Comparison of ENCODE assay signal across 9 mouse cellular contexts in genomic region chr1:170200379-170200778, GRCm38 (mm10). TPM values are rescaled to one million over a fixed set of nuclear protein-coding genes. Genes with fewer than 3 reads are reported as not detected.
DNase-seq lines count a peak whose midpoint lies in the region; ATAC-seq and TF ChIP-seq lines count a peak whose summit lies in the region.
"Had no signal": no experiment of that assay in that cellular context is flagged by ENCODE, and none has a peak within 500 bp of the region (broad histone marks: within the 10 kb centered on the region; RNA-seq: fewer than 3 reads in every experiment).

No protein-coding gene starts in this region.

- ATAC-seq in intestine, postnatal 0 days = no peak
- ATAC-seq in intestine, embryonic 15.5 days = no peak

- H3K27me3 ChIP-seq in intestine, postnatal 0 days (replicated peaks; ENCODE audit: control insufficient read depth, insufficient read depth, low read length) = no peaks in the 10 kb centered on the region
- H3K27me3 ChIP-seq in intestine, embryonic 15.5 days (replicated peaks) = no peaks in the 10 kb centered on the region
- no peaks in the 10 kb centered on the region for H3K27me3 ChIP-seq in embryonic facial prominence, embryonic 10.5 days (replicated peaks; ENCODE audit: low read depth, poor library complexity, severe bottlenecking)
- H3K27me3 ChIP-seq: embryonic facial prominence, embryonic 12.5 days; limb, embryonic 12.5 days had no signal

- no peak overlapping the region for H3K4me2 ChIP-seq in intestine, postnatal 0 days (replicated peaks; ENCODE audit: low read depth)
- no peak overlapping the region for H3K4me2 ChIP-seq in intestine, embryonic 15.5 days (replicated peaks)
- H3K4me2 ChIP-seq: embryonic facial prominence, embryonic 12.5 days; limb, embryonic 12.5 days had no signal

- DNase-seq in 416B (ENCODE audit: low read depth) = peak; percentile 63
- DNase-seq in B cell, adult 2 months = peak; percentile 51 to 52
- peak; percentile 19 for DNase-seq in embryonic facial prominence, embryonic 10.5 days (ENCODE audit: low spot score)
- DNase-seq in lung, postnatal 14 days = peak; percentile 43
- no peak for DNase-seq in frontal cortex, postnatal 10 days (ENCODE audit: low spot score in 2 of 2)

- H3K36me3 ChIP-seq in intestine, postnatal 0 days (ENCODE audit: control insufficient read depth, insufficient read depth) = peaks cover 72% of the 10 kb centered on the region
- peaks cover 27% of the 10 kb centered on the region for H3K36me3 ChIP-seq in intestine, embryonic 15.5 days
- H3K36me3 ChIP-seq in embryonic facial prominence, embryonic 10.5 days (replicated peaks) = peaks cover 93% of the 10 kb centered on the region

- H3K9ac ChIP-seq in intestine, postnatal 0 days (ENCODE audit: low read depth, low read length) = no peak overlapping the region
- H3K9ac ChIP-seq in intestine, embryonic 15.5 days = no peak overlapping the region
- H3K9ac ChIP-seq: embryonic facial prominence, embryonic 12.5 days; limb, embryonic 12.5 days had no signal

- TF ChIP-seq CTCF in intestine, postnatal 0 days (IDR thresholded peaks at IDR 0.05; ENCODE audit: low read depth) = peak; percentile 68

- H3K4me1 ChIP-seq in intestine, postnatal 0 days (replicated peaks; ENCODE audit: control insufficient read depth, insufficient read depth, low read length) = no peaks in the 10 kb centered on the region
- no peaks in the 10 kb centered on the region for H3K4me1 ChIP-seq in intestine, embryonic 15.5 days (replicated peaks)
- no peaks in the 10 kb centered on the region for H3K4me1 ChIP-seq in embryonic facial prominence, embryonic 10.5 days
- H3K4me1 ChIP-seq: embryonic facial prominence, embryonic 12.5 days; limb, embryonic 12.5 days had no signal

- no peaks in the 10 kb centered on the region for H3K9me3 ChIP-seq in intestine, postnatal 0 days (ENCODE audit: control insufficient read depth)
- H3K9me3 ChIP-seq in intestine, embryonic 15.5 days = no peaks in the 10 kb centered on the region
- H3K9me3 ChIP-seq in embryonic facial prominence, embryonic 10.5 days = no peaks in the 10 kb centered on the region
- H3K9me3 ChIP-seq: embryonic facial prominence, embryonic 12.5 days; limb, embryonic 12.5 days had no signal

- WGBS in intestine, postnatal 0 days = 78% methylated on average over 3 of the region's 3 CpGs
- 77% methylated on average over 3 of the region's 3 CpGs for WGBS in intestine, embryonic 15.5 days
- WGBS in embryonic facial prominence, embryonic 10.5 days = 88% methylated on average over 3 of the region's 3 CpGs

- no peak overlapping the region for H3K4me3 ChIP-seq in intestine, postnatal 0 days (ENCODE audit: low read depth, low read length)
- no peak overlapping the region for H3K4me3 ChIP-seq in intestine, embryonic 15.5 days (replicated peaks)
- no peak overlapping the region for H3K4me3 ChIP-seq in embryonic facial prominence, embryonic 10.5 days
- H3K4me3 ChIP-seq: embryonic facial prominence, embryonic 12.5 days; limb, embryonic 12.5 days had no signal

- H3K27ac ChIP-seq in intestine, postnatal 0 days (ENCODE audit: low read depth, low read length) = no peak overlapping the region
- H3K27ac ChIP-seq in intestine, embryonic 15.5 days = no peak overlapping the region
- no peak overlapping the region for H3K27ac ChIP-seq in embryonic facial prominence, embryonic 10.5 days (replicated peaks)
- H3K27ac ChIP-seq: embryonic facial prominence, embryonic 12.5 days; limb, embryonic 12.5 days had no signal

RNA-seq across cellular contexts. Expression of gene Uhmk1, which starts 14.8 kb away (rescaled TPM):
- polyA plus RNA-seq in intestine, postnatal 0 days (2015; fragmentation: Nextera tagmentation; extraction: Ambion mirVana) = 5.4 and 5.8 TPM in 2 replicates
- polyA plus RNA-seq in intestine, embryonic 15.5 days (2015; fragmentation: Nextera tagmentation; extraction: Ambion mirVana) = 7.9 TPM in 2 replicates
- 10.6 and 11.3 TPM in 2 replicates for polyA plus RNA-seq in embryonic facial prominence, embryonic 10.5 days (2016; fragmentation: Nextera tagmentation; extraction: Ambion mirVana)

RNA-seq across cellular contexts. Expression of gene Uap1, which starts 25.6 kb away (rescaled TPM):
- 22.3 TPM in 2 replicates for polyA plus RNA-seq in intestine, postnatal 0 days (2015; fragmentation: Nextera tagmentation; extraction: Ambion mirVana)
- polyA plus RNA-seq in intestine, embryonic 15.5 days (2015; fragmentation: Nextera tagmentation; extraction: Ambion mirVana) = 52.4 and 54.5 TPM in 2 replicates
- 56.3 and 56.5 TPM in 2 replicates for polyA plus RNA-seq in embryonic facial prominence, embryonic 10.5 days (2016; fragmentation: Nextera tagmentation; extraction: Ambion mirVana)

RNA-seq across cellular contexts. Expression of gene Sh2d1b2, which starts 32.2 kb away (rescaled TPM):
- polyA plus RNA-seq in intestine, postnatal 0 days (2015; fragmentation: Nextera tagmentation; extraction: Ambion mirVana) = not detected in 2 replicates
- not detected in 2 replicates for polyA plus RNA-seq in intestine, embryonic 15.5 days (2015; fragmentation: Nextera tagmentation; extraction: Ambion mirVana)
- not detected in 2 replicates for polyA plus RNA-seq in embryonic facial prominence, embryonic 10.5 days (2016; fragmentation: Nextera tagmentation; extraction: Ambion mirVana)
- polyA plus RNA-seq: embryonic facial prominence, embryonic 12.5 days; limb, embryonic 12.5 days had no signal

Comparison
In these comparisons a context has a peak if more than half of its experiments do, and no peak if none do; other contexts are left out.
1. DNase-seq: peak in 416B (single experiment), B cell, adult 2 months (2 of 2), embryonic facial prominence, embryonic 10.5 days (single experiment) and lung, postnatal 14 days (single experiment); none in frontal cortex, postnatal 10 days (0 of 2).